Mouse (Mus musculus): ENCODE measurements around the gene Cul1. TPM values are rescaled to one million over a fixed set of nuclear protein-coding genes. Genes with fewer than 3 reads are reported as not detected.

Gene Cul1
- polyA plus RNA-seq (2012; rRNA removed) (83.3 and 104 TPM in 2 replicates), polyA plus RNA-seq (2014; fragmentation: Nextera tagmentation; extraction: Ambion mirVana) (125 and 134 TPM in 2 replicates)

GRCm38 (mm10) chr6:47453098-47453497 lies at the start of gene Cul1:
Cul1 (plus strand) TSS chr6:47453398.
- no peaks in the 10 kb centered on the region for H3K36me3 ChIP-seq (ENCODE audit: control insufficient read depth, insufficient read depth, low read length)
- WGBS, result 32% methylated on average over 2 of the region's 2 CpGs

DNA sequence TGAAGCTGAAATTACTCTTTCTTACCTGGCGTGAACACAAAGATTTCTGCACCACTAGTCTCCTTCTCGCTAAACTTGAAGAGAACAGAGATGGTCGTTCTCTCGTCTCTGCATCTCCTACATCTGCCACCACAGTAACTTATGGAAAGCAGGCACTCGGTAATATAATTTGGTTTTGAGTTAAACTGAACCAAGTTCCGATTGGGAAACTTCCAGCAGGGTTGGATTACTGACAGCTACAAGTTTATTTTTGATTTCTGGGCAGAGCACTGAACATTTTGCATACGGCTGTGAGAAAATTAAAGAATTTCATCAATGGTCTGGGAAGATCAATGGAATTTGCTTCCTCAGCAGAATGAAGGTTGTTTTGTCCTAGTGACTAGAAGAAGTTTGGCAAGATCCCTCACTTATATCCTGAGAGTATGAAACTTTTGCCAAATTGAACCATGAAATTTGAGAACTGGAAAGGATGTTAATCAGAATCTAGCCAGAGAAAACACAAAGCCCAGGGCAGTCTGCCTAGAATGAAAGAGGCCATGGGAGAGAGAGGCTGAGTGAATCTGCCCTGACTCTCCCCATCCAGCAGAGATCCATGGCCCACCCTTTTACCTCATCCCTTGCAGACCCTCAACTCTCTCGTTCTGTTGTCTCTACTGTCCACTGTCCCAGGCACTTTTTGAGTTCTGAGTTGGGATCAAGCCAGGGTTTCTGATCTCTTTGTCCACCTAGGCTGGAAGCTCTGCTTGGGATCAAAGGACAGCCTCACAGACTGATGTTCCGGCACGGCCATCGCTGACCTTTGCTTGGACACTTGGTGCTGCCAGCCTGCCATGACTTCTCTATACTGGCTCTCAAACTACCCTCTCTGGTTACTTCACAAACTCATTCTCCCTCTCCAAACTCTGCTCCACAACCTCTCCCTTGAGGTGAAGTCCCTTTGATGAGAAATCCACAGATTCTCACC lies 48.5 kb upstream of the Cul1 start:
- Histone ChIP-seq H3K4me2 (replicated peaks; ENCODE audit: low read depth, low read length, severe bottlenecking) (no peak overlapping the region), H3K27ac (replicated peaks; ENCODE audit: low read depth, low read length) (peak overlapping the region; percentile 38; the same call in 1 of the 2 replicates), H3K36me3 (ENCODE audit: control insufficient read depth, insufficient read depth, low read length) (no peaks in the 10 kb centered on the region), H3K27me3 (ENCODE audit: control insufficient read depth, insufficient read depth, low read length) (no peaks in the 10 kb centered on the region), H3K9ac (ENCODE audit: low read depth, low read length, severe bottlenecking) (no peak overlapping the region), H3K4me3 (replicated peaks; ENCODE audit: low read length) (no peak overlapping the region), H3K4me1 (ENCODE audit: control insufficient read depth, insufficient read depth, low read length) (peaks cover 5% of the 10 kb centered on the region), H3K9me3 (ENCODE audit: control insufficient read depth, low read length) (no peaks in the 10 kb centered on the region)
- no peak for TF ChIP-seq POLR2A (IDR thresholded peaks at IDR 0.05; ENCODE audit: borderline replicate concordance, extremely low read depth, insufficient read depth, insufficient read length)
- 71% methylated on average over 11 of the region's 11 CpGs for WGBS
- ATAC-seq (ENCODE audit: low FRiP score, low read depth) (peak; percentile 71), DNase-seq (ENCODE audit: low spot score) (peak; percentile 79)

More at GRCm38 (mm10) chr6:47453098-47453497, at the start of gene Cul1:
- Histone ChIP-seq H3K4me2 (replicated peaks; ENCODE audit: low read depth, low read length, severe bottlenecking) (peak within 1 kb of the TSS; percentile 84), H3K4me3 (replicated peaks; ENCODE audit: low read length) (peak within 1 kb of the TSS; percentile 97), H3K4me1 (ENCODE audit: control insufficient read depth, insufficient read depth, low read length) (peaks cover 10% of the 10 kb centered on the region), H3K9me3 (ENCODE audit: control insufficient read depth, low read length) (no peaks in the 10 kb centered on the region), H3K9ac (ENCODE audit: low read depth, low read length, severe bottlenecking) (peak within 1 kb of the TSS; percentile 99), H3K27me3 (ENCODE audit: control insufficient read depth, insufficient read depth, low read length) (no peaks in the 10 kb centered on the region), H3K27ac (replicated peaks; ENCODE audit: low read depth, low read length) (peak within 1 kb of the TSS; percentile 99)
- TF ChIP-seq POLR2A (IDR thresholded peaks at IDR 0.05; ENCODE audit: borderline replicate concordance, extremely low read depth, insufficient read depth, insufficient read length), result no peak
- no peak for ATAC-seq (ENCODE audit: low FRiP score, low read depth)
- DNase-seq (ENCODE audit: low spot score), result no peak

DNA sequence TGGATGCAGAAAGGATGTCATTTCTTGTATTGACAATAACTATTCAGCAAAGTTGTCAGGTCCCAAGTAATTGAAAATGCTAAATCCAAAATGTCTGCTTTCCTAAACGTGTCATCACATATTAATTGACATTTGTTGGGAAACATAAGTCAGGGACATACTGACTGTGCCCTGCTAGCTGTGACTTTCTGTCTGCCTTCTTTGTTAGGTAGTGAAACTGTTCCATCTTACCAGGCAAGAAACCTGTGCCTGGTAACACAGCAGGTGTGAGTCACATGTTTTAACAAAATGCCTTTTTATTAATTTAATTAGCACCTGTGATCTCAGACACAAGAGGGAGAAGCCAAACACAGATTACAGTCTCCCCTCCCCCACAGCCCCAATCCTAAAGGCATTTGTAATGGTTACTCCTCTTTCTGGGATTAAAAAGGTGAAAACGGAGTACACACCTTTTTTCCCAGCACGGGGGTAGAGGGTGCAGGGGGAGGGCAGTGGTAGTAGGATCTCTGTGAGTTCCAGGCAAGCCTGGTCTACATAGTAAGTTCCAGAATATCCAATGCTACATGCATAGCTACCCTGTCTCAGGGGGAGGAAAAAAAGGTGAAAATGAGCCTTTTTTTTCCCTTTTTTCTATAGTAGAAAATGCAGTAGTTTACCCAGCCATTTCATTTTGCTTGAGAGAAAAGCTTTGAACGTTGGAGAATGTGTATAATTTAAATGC lies 40.2 kb upstream of the Cul1 start:
- H3K27ac ChIP-seq (replicated peaks; ENCODE audit: low read depth, low read length), result no peak overlapping the region
- H3K9me3 ChIP-seq (ENCODE audit: control insufficient read depth, low read length), result no peaks in the 10 kb centered on the region
- WGBS, result 33% methylated on average over 4 of the region's 4 CpGs
- no peaks in the 10 kb centered on the region for H3K4me1 ChIP-seq (ENCODE audit: control insufficient read depth, insufficient read depth, low read length)
- H3K9ac ChIP-seq (ENCODE audit: low read depth, low read length, severe bottlenecking), result no peak overlapping the region
- H3K4me2 ChIP-seq (replicated peaks; ENCODE audit: low read depth, low read length, severe bottlenecking), result no peak overlapping the region
- DNase-seq (ENCODE audit: low spot score) (no peak), ATAC-seq (ENCODE audit: low FRiP score, low read depth) (no peak)
- no peaks in the 10 kb centered on the region for H3K27me3 ChIP-seq (ENCODE audit: control insufficient read depth, insufficient read depth, low read length)
- no peak for TF ChIP-seq POLR2A (IDR thresholded peaks at IDR 0.05; ENCODE audit: borderline replicate concordance, extremely low read depth, insufficient read depth, insufficient read length)
- H3K36me3 ChIP-seq (ENCODE audit: control insufficient read depth, insufficient read depth, low read length), result no peaks in the 10 kb centered on the region
- H3K4me3 ChIP-seq (replicated peaks; ENCODE audit: low read length), result no peak overlapping the region

DNA sequence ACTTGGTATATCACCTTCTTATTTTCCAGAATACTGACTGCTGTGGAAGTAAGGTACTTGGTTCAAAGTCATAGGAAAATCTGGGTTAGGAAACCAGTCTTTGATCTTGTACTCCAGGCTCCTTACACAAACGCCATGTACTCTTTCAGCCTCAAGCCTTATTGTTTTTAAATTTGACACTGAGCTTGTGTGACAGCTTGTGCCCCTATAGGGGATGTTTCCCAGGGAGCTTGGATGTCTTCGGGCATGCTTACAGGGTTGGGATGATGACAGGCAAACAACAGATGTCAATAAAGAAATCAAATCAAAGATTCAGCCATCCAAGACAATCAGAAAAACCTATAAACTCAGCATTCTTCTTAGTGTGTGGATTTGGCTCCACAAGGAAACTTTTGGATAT lies 39.5 kb upstream of the Cul1 start:
- 39% methylated on average over 2 of the region's 2 CpGs for WGBS
- Histone ChIP-seq H3K4me2 (replicated peaks; ENCODE audit: low read depth, low read length, severe bottlenecking) (no peak overlapping the region), H3K9me3 (ENCODE audit: control insufficient read depth, low read length) (no peaks in the 10 kb centered on the region), H3K27ac (replicated peaks; ENCODE audit: low read depth, low read length) (no peak overlapping the region), H3K9ac (ENCODE audit: low read depth, low read length, severe bottlenecking) (no peak overlapping the region), H3K4me3 (replicated peaks; ENCODE audit: low read length) (no peak overlapping the region), H3K36me3 (ENCODE audit: control insufficient read depth, insufficient read depth, low read length) (no peaks in the 10 kb centered on the region), H3K27me3 (ENCODE audit: control insufficient read depth, insufficient read depth, low read length) (no peaks in the 10 kb centered on the region), H3K4me1 (ENCODE audit: control insufficient read depth, insufficient read depth, low read length) (no peaks in the 10 kb centered on the region)
- ATAC-seq (ENCODE audit: low FRiP score, low read depth) (no peak), DNase-seq (ENCODE audit: low spot score) (no peak)
- TF ChIP-seq POLR2A (IDR thresholded peaks at IDR 0.05; ENCODE audit: borderline replicate concordance, extremely low read depth, insufficient read depth, insufficient read length), result no peak

- no peak overlapping the region for H3K4me2 ChIP-seq (replicated peaks; ENCODE audit: low read depth, low read length, severe bottlenecking)
- no peak for TF ChIP-seq POLR2A (IDR thresholded peaks at IDR 0.05; ENCODE audit: borderline replicate concordance, extremely low read depth, insufficient read depth, insufficient read length)
- ATAC-seq (ENCODE audit: low FRiP score, low read depth) (no peak), DNase-seq (ENCODE audit: low spot score) (no peak)
- no peaks in the 10 kb centered on the region for H3K4me1 ChIP-seq (ENCODE audit: control insufficient read depth, insufficient read depth, low read length)
- no peaks in the 10 kb centered on the region for H3K9me3 ChIP-seq (ENCODE audit: control insufficient read depth, low read length)
- H3K36me3 ChIP-seq (ENCODE audit: control insufficient read depth, insufficient read depth, low read length), result no peaks in the 10 kb centered on the region
- H3K27me3 ChIP-seq (ENCODE audit: control insufficient read depth, insufficient read depth, low read length), result no peaks in the 10 kb centered on the region
- H3K27ac ChIP-seq (replicated peaks; ENCODE audit: low read depth, low read length), result no peak overlapping the region
- no peak overlapping the region for H3K4me3 ChIP-seq (replicated peaks; ENCODE audit: low read length)
- H3K9ac ChIP-seq (ENCODE audit: low read depth, low read length, severe bottlenecking), result no peak overlapping the region
- WGBS, result 66% methylated on average over 3 of the region's 3 CpGs
These were observed 34.5 kb upstream of the Cul1 start for GRCm38 (mm10) chr6:47418691-47419090.

Measured in limb, embryonic 14.5 days (tissue).